Mouse (Mus musculus) kidney, adult 11 months (tissue): Measurements from ENCODE around the gene Agfg2.
"Not testable (repeated sequence)": the region's sequence is repeated elsewhere in the genome, so short reads cannot be mapped to it uniquely, and the experiment has no call there.

Experiments used
- DNase-seq: peaks from one replicate; pipeline ENCODE4 v3.0.0; 2022

Gene Agfg2

GRCm38 (mm10) chr5:137642886-137643285 lies 41.6 kb downstream of the Agfg2 start:
- no peak for DNase-seq

- DNase-seq, result no peak
Observed at GRCm38 (mm10) chr5:137641054-137641453, 43.5 kb downstream of the Agfg2 start, which contains the start of gene Sap25. Gene Sap25, plus strand, starts transcription at chr5:137641334.

GRCm38 (mm10) chr5:137639472-137639871 lies 45.1 kb downstream of the Agfg2 start:
- no peak for DNase-seq

- no peak for DNase-seq
Observed at GRCm38 (mm10) chr5:137633397-137634084, 51.0 kb downstream of the Agfg2 start.

- no peak for DNase-seq
Observed at GRCm38 (mm10) chr5:137631591-137631990, 52.9 kb downstream of the Agfg2 start.

- peak; percentile 40 for DNase-seq
Observed at GRCm38 (mm10) chr5:137631171-137631570, 53.4 kb downstream of the Agfg2 start.

- peak; percentile 77 for DNase-seq
Observed at GRCm38 (mm10) chr5:137630602-137631001, 53.9 kb downstream of the Agfg2 start.

- peak; percentile 88 for DNase-seq
Observed at GRCm38 (mm10) chr5:137629906-137630545, 54.5 kb downstream of the Agfg2 start.

- peak; percentile 88 for DNase-seq
Observed at GRCm38 (mm10) chr5:137629306-137629721, 55.2 kb downstream of the Agfg2 start.

- peak; percentile 100 for DNase-seq
Observed at GRCm38 (mm10) chr5:137628498-137629305, 55.8 kb downstream of the Agfg2 start, which contains the start of the genes Fbxo24, Lrch4 and Gm20605. Gene Fbxo24, minus strand, starts transcription at chr5:137629002. Gene Lrch4, plus strand, starts transcription at chr5:137629121. Gene Gm20605, plus strand, starts transcription at chr5:137629175.

- no peak for DNase-seq
Observed at GRCm38 (mm10) chr5:137627991-137628390, 56.5 kb downstream of the Agfg2 start.

- DNase-seq, result no peak
Observed at GRCm38 (mm10) chr5:137623937-137624530, 60.5 kb downstream of the Agfg2 start.

GRCm38 (mm10) chr5:137615347-137615746 lies 69.2 kb downstream of the Agfg2 start:
- no peak for DNase-seq

GRCm38 (mm10) chr5:137614921-137615320 lies 69.6 kb downstream of the Agfg2 start:
- not testable (repeated sequence) for DNase-seq

- no peak for DNase-seq
Observed at GRCm38 (mm10) chr5:137613550-137613949, 71.0 kb downstream of the Agfg2 start, which contains the start of gene Pcolce. Gene Pcolce, minus strand, starts transcription at chr5:137613784.

GRCm38 (mm10) chr5:137613076-137613475 lies 71.5 kb downstream of the Agfg2 start:
- DNase-seq, result no peak

GRCm38 (mm10) chr5:137611245-137611602 lies 73.3 kb downstream of the Agfg2 start:
- DNase-seq, result peak; percentile 46

GRCm38 (mm10) chr5:137610548-137611244 lies 73.8 kb downstream of the Agfg2 start:
- DNase-seq, result peak; percentile 85

GRCm38 (mm10) chr5:137610056-137610455 lies 74.5 kb downstream of the Agfg2 start:
- DNase-seq, result no peak

- DNase-seq, result no peak
Observed at GRCm38 (mm10) chr5:137609292-137609691, 75.2 kb downstream of the Agfg2 start.

- DNase-seq, result no peak
Observed at GRCm38 (mm10) chr5:137608654-137609190, 75.8 kb downstream of the Agfg2 start.
